Mouse (Mus musculus) urinary bladder, adult 2 months (tissue): ENCODE results near the gene Cnnm2. TPM values are rescaled to one million over a fixed set of nuclear protein-coding genes. Genes with fewer than 3 reads are reported as not detected.

Source experiments
- DNase-seq: peaks from one replicate; pipeline ENCODE4 v3.0.0; 2022; ENCODE audit warnings: low spot score
- polyA plus RNA-seq: library from polyadenylated mRNA; depleted of rRNA; stranded (reverse); fragments of >200 nt; gene quantifications from 2 replicates; pipeline ENCODE4 v1.2.3, GENCODE M21; 2012; rRNA removed

Cnnm2 gene
- polyA plus RNA-seq, 1 experiment, result 11.9 TPM

GRCm38 (mm10) chr19:46928136-46928535 is 166.7 kb downstream of the Cnnm2 start:
- no peak for DNase-seq

GRCm38 (mm10) chr19:46929044-46929587 is 167.7 kb downstream of the Cnnm2 start:
- no peak for DNase-seq

Other genes with a start within 250 kb of the Cnnm2 start
- gene Arl3, start 188.4 kb upstream of the Cnnm2 start, polyA plus RNA-seq, result 93.7 and 103 TPM in 2 replicates
- 5.8 and 7.5 TPM in 2 replicates for gene Sfxn2, start 188.2 kb upstream of the Cnnm2 start, polyA plus RNA-seq
- 60.0 and 70.2 TPM in 2 replicates for gene Wbp1l, start 162.5 kb upstream of the Cnnm2 start, polyA plus RNA-seq
- gene Cyp17a1, start 88.4 kb upstream of the Cnnm2 start, polyA plus RNA-seq, result not detected in 2 replicates
- 11.8 and 12.8 TPM in 2 replicates for gene Borcs7, start 71.7 kb upstream of the Cnnm2 start, polyA plus RNA-seq
- gene As3mt, start 54.1 kb upstream of the Cnnm2 start, polyA plus RNA-seq, result 21.9 and 25.0 TPM in 2 replicates